Mouse (Mus musculus): ENCODE data around the gene Ovol3. TPM values are rescaled to one million over a fixed set of nuclear protein-coding genes. Genes with fewer than 3 reads are reported as not detected.

The Ovol3 gene
- total and polyA plus RNA-seq, 2 experiments, result 0.94 TPM; not detected in 1

DNA sequence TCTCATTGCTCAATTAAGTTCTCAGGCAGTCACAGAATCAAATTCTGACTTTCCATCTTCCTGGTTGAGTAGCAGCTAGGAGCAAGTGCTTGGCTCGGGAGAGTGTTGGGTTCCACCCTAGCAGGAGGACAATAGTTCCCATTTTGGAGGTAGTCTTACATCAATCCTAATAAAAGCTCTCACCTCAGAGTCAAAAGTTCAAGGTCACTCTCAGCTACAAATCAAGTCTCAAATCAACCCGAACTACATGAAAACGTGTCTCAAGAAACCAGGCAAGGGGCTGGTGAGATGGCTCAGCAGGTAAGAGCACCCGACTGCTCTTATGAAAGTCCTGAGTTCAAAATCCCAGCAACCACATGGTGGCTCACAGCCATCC is 46.4 kb downstream of the Ovol3 start:
- WGBS, result 81% methylated on average over 4 of the region's 4 CpGs
- TF ChIP-seq CTCF (IDR thresholded peaks at IDR 0.05; ENCODE audit: low read depth, low read length) (no peak), POLR2A (IDR thresholded peaks at IDR 0.05; ENCODE audit: extremely low read depth, insufficient read depth, low read length) (no peak)
- no peaks in the 10 kb centered on the region for H3K27me3 ChIP-seq (ENCODE audit: control insufficient read depth, insufficient read depth, low read length)
- H3K36me3 ChIP-seq (ENCODE audit: control insufficient read depth, insufficient read depth, low read length), result peaks cover 22% of the 10 kb centered on the region
- no peak overlapping the region for H3K9ac ChIP-seq (ENCODE audit: low read depth, low read length)
- no peak for DNase-seq (ENCODE audit: extremely low read depth, low read depth, low spot score)
- peaks cover 5% of the 10 kb centered on the region for H3K4me1 ChIP-seq (ENCODE audit: control insufficient read depth, insufficient read depth, low read length)
- H3K4me3 ChIP-seq (ENCODE audit: insufficient read depth, low read depth, low read length), result no peak overlapping the region
- no peak overlapping the region for H3K27ac ChIP-seq (replicated peaks; ENCODE audit: insufficient read depth, low read depth, low read length)
- H3K79me2 ChIP-seq (ENCODE audit: control insufficient read depth, insufficient read depth, low read length), result no peaks in the 10 kb centered on the region; the same call in 1 of the 2 replicates

- no peak overlapping the region for H3K27ac ChIP-seq (replicated peaks; ENCODE audit: insufficient read depth, low read depth, low read length)
- WGBS, result 80% methylated on average over 12 of the region's 12 CpGs
- TF ChIP-seq CTCF (IDR thresholded peaks at IDR 0.05; ENCODE audit: low read depth, low read length) (no peak), POLR2A (IDR thresholded peaks at IDR 0.05; ENCODE audit: extremely low read depth, insufficient read depth, low read length) (no peak)
- DNase-seq (ENCODE audit: extremely low read depth, low read depth, low spot score), result no peak
- H3K9ac ChIP-seq (ENCODE audit: low read depth, low read length), result no peak overlapping the region
- no peaks in the 10 kb centered on the region; the same call in 1 of the 2 replicates for H3K79me2 ChIP-seq (ENCODE audit: control insufficient read depth, insufficient read depth, low read length)
- no peaks in the 10 kb centered on the region for H3K27me3 ChIP-seq (ENCODE audit: control insufficient read depth, insufficient read depth, low read length)
- H3K4me3 ChIP-seq (ENCODE audit: insufficient read depth, low read depth, low read length), result no peak overlapping the region
- peaks cover 22% of the 10 kb centered on the region for H3K36me3 ChIP-seq (ENCODE audit: control insufficient read depth, insufficient read depth, low read length)
- peaks cover 5% of the 10 kb centered on the region for H3K4me1 ChIP-seq (ENCODE audit: control insufficient read depth, insufficient read depth, low read length)
These were observed 47.0 kb downstream of the Ovol3 start for GRCm38 (mm10) chr7:30188344-30189115.

GRCm38 (mm10) chr7:30184641-30185348 is 50.7 kb downstream of the Ovol3 start:
- H3K27ac ChIP-seq (replicated peaks; ENCODE audit: insufficient read depth, low read depth, low read length), result no peak overlapping the region
- DNase-seq (ENCODE audit: extremely low read depth, low read depth, low spot score), result no peak

DNA sequence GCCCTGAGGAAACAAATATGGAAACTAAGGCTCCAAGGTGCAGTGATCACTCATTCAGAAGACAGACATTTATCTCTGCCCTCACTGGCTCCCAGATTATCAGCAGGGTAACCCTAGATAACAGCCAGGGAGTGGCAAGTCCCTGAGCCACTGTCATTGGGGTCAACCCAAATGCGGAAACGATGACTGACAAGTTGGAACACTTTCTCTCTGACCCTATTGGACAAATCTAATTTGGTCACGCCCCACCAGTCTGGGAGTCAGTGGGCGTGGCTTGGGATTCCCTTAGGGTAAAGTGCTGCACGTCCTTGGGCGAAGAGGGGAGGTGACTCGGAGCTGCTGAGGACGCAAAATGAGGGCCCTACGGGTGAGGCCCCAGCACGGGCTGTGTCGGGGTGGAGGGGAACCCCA is 51.6 kb downstream of the Ovol3 start, which contains the start of gene Cox7a1:
Gene Cox7a1, plus strand, starts transcription at position 266 of the 411 bp plus-strand sequence.
- Histone ChIP-seq H3K4me3 (ENCODE audit: insufficient read depth, low read depth, low read length) (peak within 1 kb of the TSS; percentile 47), H3K79me2 (ENCODE audit: control insufficient read depth, insufficient read depth, low read length) (no peaks in the 10 kb centered on the region), H3K4me1 (ENCODE audit: control insufficient read depth, insufficient read depth, low read length) (peaks cover 3% of the 10 kb centered on the region), H3K27ac (replicated peaks; ENCODE audit: insufficient read depth, low read depth, low read length) (peak within 1 kb of the TSS; percentile 20; the same call in 1 of the 2 replicates), H3K9ac (ENCODE audit: low read depth, low read length) (peak within 1 kb of the TSS; percentile 46; the same call in 1 of the 2 replicates), H3K36me3 (ENCODE audit: control insufficient read depth, insufficient read depth, low read length) (peaks cover 7% of the 10 kb centered on the region; the same call in 1 of the 2 replicates), H3K27me3 (ENCODE audit: control insufficient read depth, insufficient read depth, low read length) (no peaks in the 10 kb centered on the region)
- TF ChIP-seq CTCF (IDR thresholded peaks at IDR 0.05; ENCODE audit: low read depth, low read length) (no peak), POLR2A (IDR thresholded peaks at IDR 0.05; ENCODE audit: extremely low read depth, insufficient read depth, low read length) (0 out of 2 replicates have a peak, but pooled peaks have one; percentile 17)
- peak; percentile 89 for DNase-seq (ENCODE audit: extremely low read depth, low read depth, low spot score)
- WGBS, result 0% methylated on average over 11 of the region's 11 CpGs

More at GRCm38 (mm10) chr7:30184641-30185348, 50.7 kb downstream of the Ovol3 start:
- 80% methylated on average over 13 of the region's 13 CpGs for WGBS
- TF ChIP-seq POLR2A (IDR thresholded peaks at IDR 0.05; ENCODE audit: extremely low read depth, insufficient read depth, low read length) (no peak), CTCF (IDR thresholded peaks at IDR 0.05; ENCODE audit: low read depth, low read length) (no peak)
- H3K36me3 ChIP-seq (ENCODE audit: control insufficient read depth, insufficient read depth, low read length), result peaks cover 10% of the 10 kb centered on the region; the same call in 1 of the 2 replicates
- H3K4me3 ChIP-seq (ENCODE audit: insufficient read depth, low read depth, low read length), result no peak overlapping the region
- no peaks in the 10 kb centered on the region for H3K79me2 ChIP-seq (ENCODE audit: control insufficient read depth, insufficient read depth, low read length)
- H3K4me1 ChIP-seq (ENCODE audit: control insufficient read depth, insufficient read depth, low read length), result peaks cover 3% of the 10 kb centered on the region
- H3K9ac ChIP-seq (ENCODE audit: low read depth, low read length), result no peak overlapping the region
- H3K27me3 ChIP-seq (ENCODE audit: control insufficient read depth, insufficient read depth, low read length), result no peaks in the 10 kb centered on the region

Other genes starting within 250 kb of the Ovol3 start
- 1.1 TPM in 2 replicates for gene Zfp14, start 184.3 kb downstream of the Ovol3 start, total RNA-seq (2014; rRNA removed)
- 0.49 and 0.65 TPM in 2 replicates for gene Zfp14, start 184.3 kb downstream of the Ovol3 start, polyA plus RNA-seq (2012; rRNA removed)
- gene Zfp82, start 162.8 kb downstream of the Ovol3 start, total RNA-seq (2014; rRNA removed), result 0.40 and 0.46 TPM in 2 replicates
- 0.04 and 0.14 TPM in 2 replicates for gene Zfp82, start 162.8 kb downstream of the Ovol3 start, polyA plus RNA-seq (2012; rRNA removed)
- 0.13 TPM in 1 of 2 replicates, not detected in the other for gene Gm26920, start 145.3 kb downstream of the Ovol3 start, total RNA-seq (2014; rRNA removed)
- gene Gm26920, start 145.3 kb downstream of the Ovol3 start, polyA plus RNA-seq (2012; rRNA removed), result not detected in 2 replicates
- 0.37 and 0.67 TPM in 2 replicates for gene Zfp566, start 145.2 kb downstream of the Ovol3 start, total RNA-seq (2014; rRNA removed)
- gene Zfp566, start 145.2 kb downstream of the Ovol3 start, polyA plus RNA-seq (2012; rRNA removed), result 0.56 and 1.9 TPM in 2 replicates
- gene Zfp260, start 140.9 kb downstream of the Ovol3 start, total RNA-seq (2014; rRNA removed), result 19.0 and 19.6 TPM in 2 replicates
- 8.3 and 11.1 TPM in 2 replicates for gene Zfp260, start 140.9 kb downstream of the Ovol3 start, polyA plus RNA-seq (2012; rRNA removed)
- 0.54 and 0.74 TPM in 2 replicates for gene Zfp382, start 113.8 kb downstream of the Ovol3 start, total RNA-seq (2014; rRNA removed)
- gene Zfp382, start 113.8 kb downstream of the Ovol3 start, polyA plus RNA-seq (2012; rRNA removed), result 0.07 TPM in 1 of 2 replicates, not detected in the other
- 16.3 and 20.8 TPM in 2 replicates for gene Zfp146, start 66.0 kb downstream of the Ovol3 start, total RNA-seq (2014; rRNA removed)
- gene Zfp146, start 66.0 kb downstream of the Ovol3 start, polyA plus RNA-seq (2012; rRNA removed), result 5.1 and 6.9 TPM in 2 replicates
- 6.1 and 9.7 TPM in 2 replicates for gene Cox7a1, start 51.6 kb downstream of the Ovol3 start, total RNA-seq (2014; rRNA removed)
- gene Cox7a1, start 51.6 kb downstream of the Ovol3 start, polyA plus RNA-seq (2012; rRNA removed), result 2.0 and 2.8 TPM in 2 replicates
- 65.5 and 73.6 TPM in 2 replicates for gene Capns1, start 36.9 kb downstream of the Ovol3 start, total RNA-seq (2014; rRNA removed)
- gene Capns1, start 36.9 kb downstream of the Ovol3 start, polyA plus RNA-seq (2012; rRNA removed), result 235 and 253 TPM in 2 replicates
- 57.1 and 68.6 TPM in 2 replicates for gene Polr2i, start 3.8 kb downstream of the Ovol3 start, total RNA-seq (2014; rRNA removed)
- 99.9 and 109 TPM in 2 replicates for gene Polr2i, start 3.8 kb downstream of the Ovol3 start, polyA plus RNA-seq (2012; rRNA removed)
- gene Tbcb, start 3.5 kb downstream of the Ovol3 start, total RNA-seq (2014; rRNA removed), result 32.3 and 32.5 TPM in 2 replicates
- gene Tbcb, start 3.5 kb downstream of the Ovol3 start, polyA plus RNA-seq (2012; rRNA removed), result 21.5 and 22.1 TPM in 2 replicates
- gene Thap8, start 44.4 kb upstream of the Ovol3 start, total RNA-seq (2014; rRNA removed), result not detected in 2 replicates
- gene Thap8, start 44.4 kb upstream of the Ovol3 start, polyA plus RNA-seq (2012; rRNA removed), result not detected in 2 replicates
- 0.55 and 0.81 TPM in 2 replicates for gene Wdr62, start 44.7 kb upstream of the Ovol3 start, total RNA-seq (2014; rRNA removed)
- gene Wdr62, start 44.7 kb upstream of the Ovol3 start, polyA plus RNA-seq (2012; rRNA removed), result 4.8 and 5.9 TPM in 2 replicates
- gene Clip3, start 56.0 kb upstream of the Ovol3 start, total RNA-seq (2014; rRNA removed), result 0.18 and 0.54 TPM in 2 replicates
- gene Clip3, start 56.0 kb upstream of the Ovol3 start, polyA plus RNA-seq (2012; rRNA removed), result 0.24 and 0.80 TPM in 2 replicates
- 15.0 and 16.8 TPM in 2 replicates for gene Alkbh6, start 73.0 kb upstream of the Ovol3 start, total RNA-seq (2014; rRNA removed)
- 38.7 and 51.4 TPM in 2 replicates for gene Alkbh6, start 73.0 kb upstream of the Ovol3 start, polyA plus RNA-seq (2012; rRNA removed)
- 1.7 and 3.5 TPM in 2 replicates for gene Syne4, start 79.1 kb upstream of the Ovol3 start, total RNA-seq (2014; rRNA removed)
- gene Syne4, start 79.1 kb upstream of the Ovol3 start, polyA plus RNA-seq (2012; rRNA removed), result 2.2 and 4.9 TPM in 2 replicates
- 0.18 and 0.34 TPM in 2 replicates for gene E130208F15Rik, start 86.0 kb upstream of the Ovol3 start, total RNA-seq (2014; rRNA removed)
- gene E130208F15Rik, start 86.0 kb upstream of the Ovol3 start, polyA plus RNA-seq (2012; rRNA removed), result 0.06 and 0.39 TPM in 2 replicates
- gene Sdhaf1, start 88.2 kb upstream of the Ovol3 start, total RNA-seq (2014; rRNA removed), result 4.0 and 4.4 TPM in 2 replicates
- 15.8 and 16.2 TPM in 2 replicates for gene Sdhaf1, start 88.2 kb upstream of the Ovol3 start, polyA plus RNA-seq (2012; rRNA removed)
- 0.74 and 1.7 TPM in 2 replicates for gene Lrfn3, start 127.0 kb upstream of the Ovol3 start, total RNA-seq (2014; rRNA removed)
- 12.9 and 22.2 TPM in 2 replicates for gene Lrfn3, start 127.0 kb upstream of the Ovol3 start, polyA plus RNA-seq (2012; rRNA removed)
- 46.1 and 57.6 TPM in 2 replicates for gene Tyrobp, start 178.0 kb upstream of the Ovol3 start, total RNA-seq (2014; rRNA removed)
- 48.1 and 86.4 TPM in 2 replicates for gene Tyrobp, start 178.0 kb upstream of the Ovol3 start, polyA plus RNA-seq (2012; rRNA removed)
- 1.9 and 2.1 TPM in 2 replicates for gene Hcst, start 184.1 kb upstream of the Ovol3 start, total RNA-seq (2014; rRNA removed)
- gene Hcst, start 184.1 kb upstream of the Ovol3 start, polyA plus RNA-seq (2012; rRNA removed), result 3.3 and 5.0 TPM in 2 replicates
- 0.55 and 1.0 TPM in 2 replicates for gene Nfkbid, start 186.0 kb upstream of the Ovol3 start, total RNA-seq (2014; rRNA removed)
- gene Nfkbid, start 186.0 kb upstream of the Ovol3 start, polyA plus RNA-seq (2012; rRNA removed), result 0.52 and 0.92 TPM in 2 replicates
- gene Aplp1, start 209.8 kb upstream of the Ovol3 start, total RNA-seq (2014; rRNA removed), result 0.18 and 0.74 TPM in 2 replicates
- gene Aplp1, start 209.8 kb upstream of the Ovol3 start, polyA plus RNA-seq (2012; rRNA removed), result 0.65 and 0.70 TPM in 2 replicates
- gene Kirrel2, start 222.0 kb upstream of the Ovol3 start, total RNA-seq (2014; rRNA removed), result not detected in 2 replicates
- gene Kirrel2, start 222.0 kb upstream of the Ovol3 start, polyA plus RNA-seq (2012; rRNA removed), result not detected in 2 replicates
- gene Nphs1, start 222.6 kb upstream of the Ovol3 start, total RNA-seq (2014; rRNA removed), result under 0.01 TPM in 1 of 2 replicates, not detected in the other
- gene Nphs1, start 222.6 kb upstream of the Ovol3 start, polyA plus RNA-seq (2012; rRNA removed), result not detected in 2 replicates

Data from liver, adult 2 months (tissue).